Mouse (Mus musculus): ENCODE measurements around the gene Cd300ld3.
A peak's percentile ranks its signal among the peaks of the same experiment; 100 is the strongest.

The Cd300ld3 gene

GRCm38 (mm10) chr11:115048259-115048658 is at the start of gene Cd300ld3:
Gene Cd300ld3, minus strand, starts transcription at chr11:115048409.
- no peak for DNase-seq (ENCODE audit: low spot score)

GRCm38 (mm10) chr11:115092140-115092539 is 43.9 kb upstream of the Cd300ld3 start:
- no peak for DNase-seq (ENCODE audit: low spot score)

GRCm38 (mm10) chr11:115091362-115091901 is 43.2 kb upstream of the Cd300ld3 start, which contains the start of gene Rab37:
Gene Rab37, plus strand, starts transcription at chr11:115091431.
- DNase-seq (ENCODE audit: low spot score) = no peak

- no peak for DNase-seq (ENCODE audit: low spot score)
These were observed 41.6 kb upstream of the Cd300ld3 start for GRCm38 (mm10) chr11:115089853-115090252.

- DNase-seq (ENCODE audit: low spot score) = no peak
These were observed 38.0 kb upstream of the Cd300ld3 start for GRCm38 (mm10) chr11:115086213-115086612.

- no peak for DNase-seq (ENCODE audit: low spot score)
These were observed 36.9 kb upstream of the Cd300ld3 start for GRCm38 (mm10) chr11:115085064-115085463.

- no peak for DNase-seq (ENCODE audit: low spot score)
These were observed 36.4 kb upstream of the Cd300ld3 start for GRCm38 (mm10) chr11:115084595-115084994.

GRCm38 (mm10) chr11:115083376-115084139 is 35.3 kb upstream of the Cd300ld3 start:
- peak; percentile 62 for DNase-seq (ENCODE audit: low spot score)

- no peak for DNase-seq (ENCODE audit: low spot score)
These were observed 34.0 kb upstream of the Cd300ld3 start for GRCm38 (mm10) chr11:115082196-115082595.

GRCm38 (mm10) chr11:115081373-115081772 is 33.2 kb upstream of the Cd300ld3 start:
- no peak for DNase-seq (ENCODE audit: low spot score)

GRCm38 (mm10) chr11:115080886-115081285 is 32.7 kb upstream of the Cd300ld3 start:
- DNase-seq (ENCODE audit: low spot score) = peak; percentile 72

GRCm38 (mm10) chr11:115078680-115079079 is 30.5 kb upstream of the Cd300ld3 start:
- DNase-seq (ENCODE audit: low spot score) = no peak

- no peak for DNase-seq (ENCODE audit: low spot score)
These were observed 29.2 kb upstream of the Cd300ld3 start for GRCm38 (mm10) chr11:115077436-115077835.

GRCm38 (mm10) chr11:115075859-115076258 is 27.6 kb upstream of the Cd300ld3 start:
- no peak for DNase-seq (ENCODE audit: low spot score)

GRCm38 (mm10) chr11:115075407-115075806 is 27.2 kb upstream of the Cd300ld3 start:
- no peak for DNase-seq (ENCODE audit: low spot score)

- no peak for DNase-seq (ENCODE audit: low spot score)
These were observed 24.8 kb upstream of the Cd300ld3 start for GRCm38 (mm10) chr11:115073002-115073401.

- no peak for DNase-seq (ENCODE audit: low spot score)
These were observed 23.6 kb upstream of the Cd300ld3 start for GRCm38 (mm10) chr11:115071631-115072294.

- no peak for DNase-seq (ENCODE audit: low spot score)
These were observed 22.9 kb upstream of the Cd300ld3 start for GRCm38 (mm10) chr11:115071015-115071551.

- DNase-seq (ENCODE audit: low spot score) = no peak
These were observed 18.6 kb upstream of the Cd300ld3 start for GRCm38 (mm10) chr11:115066768-115067167.

- no peak for DNase-seq (ENCODE audit: low spot score)
These were observed 13.9 kb upstream of the Cd300ld3 start, which contains the start of gene Cd300e for GRCm38 (mm10) chr11:115062077-115062476. Gene Cd300e, minus strand, starts transcription at chr11:115062177.

- no peak for DNase-seq (ENCODE audit: low spot score)
These were observed 11.6 kb upstream of the Cd300ld3 start for GRCm38 (mm10) chr11:115059797-115060196.

GRCm38 (mm10) chr11:115058701-115059100 is 10.5 kb upstream of the Cd300ld3 start:
- no peak for DNase-seq (ENCODE audit: low spot score)

GRCm38 (mm10) chr11:115054537-115054936 is 6.3 kb upstream of the Cd300ld3 start:
- DNase-seq (ENCODE audit: low spot score) = no peak
